Mouse (Mus musculus) adrenal gland, postnatal 4 days (tissue): Measurements from ENCODE around the gene Gm12248. TPM values are rescaled to one million over a fixed set of nuclear protein-coding genes. Genes with fewer than 3 reads are reported as not detected.

Source experiments
- DNase-seq, 2 experiments: peaks; one replicate each; pipeline ENCODE4 v3.0.0; 2021 to 2022; ENCODE audit warnings: low spot score in 2 of 2, mixed read lengths in 2 of 2
- long read RNA-seq, 2 experiments: library from polyadenylated mRNA; stranded (forward); transcript quantifications; one replicate each; pipeline ENCODE4 v2.0.0; 2021
- total RNA-seq, 2 experiments: library from RNA; stranded (reverse); gene quantifications; 2 replicates each; pipeline ENCODE4 v1.2.3; 2021

The Gm12248 gene
- total RNA-seq, result under 1 TPM; 0.20 TPM
- long read RNA-seq, experiment 1, result 0 reads
- long read RNA-seq, experiment 2, result 0 reads

- peak; percentile 21 to 22 for DNase-seq
Measured at GRCm38 (mm10) chr11:58093021-58093528, at the start of gene Gm12248. Gene Gm12248, minus strand, starts transcription at chr11:58093134.

GRCm38 (mm10) chr11:58139466-58139865 lies 46.5 kb upstream of the Gm12248 start:
- no peak for DNase-seq

- no peak for DNase-seq
Measured at GRCm38 (mm10) chr11:58138821-58139220, 45.9 kb upstream of the Gm12248 start.

GRCm38 (mm10) chr11:58136677-58137076 lies 43.7 kb upstream of the Gm12248 start:
- DNase-seq, result no peak

- DNase-seq, result no peak
Measured at GRCm38 (mm10) chr11:58135296-58135695, 42.4 kb upstream of the Gm12248 start.

- no peak for DNase-seq
Measured at GRCm38 (mm10) chr11:58134869-58135268, 41.9 kb upstream of the Gm12248 start.

GRCm38 (mm10) chr11:58132026-58132425 lies 39.1 kb upstream of the Gm12248 start:
- no peak for DNase-seq

GRCm38 (mm10) chr11:58129302-58129843 lies 36.4 kb upstream of the Gm12248 start:
- no peak for DNase-seq

- no peak for DNase-seq
Measured at GRCm38 (mm10) chr11:58127544-58127943, 34.6 kb upstream of the Gm12248 start.

GRCm38 (mm10) chr11:58126397-58127160 lies 33.6 kb upstream of the Gm12248 start:
- DNase-seq, result peak; percentile 16 to 68

GRCm38 (mm10) chr11:58125021-58125420 lies 32.1 kb upstream of the Gm12248 start:
- DNase-seq, result no peak

- no peak for DNase-seq
Measured at GRCm38 (mm10) chr11:58123711-58124110, 30.8 kb upstream of the Gm12248 start.

- no peak for DNase-seq
Measured at GRCm38 (mm10) chr11:58121351-58121750, 28.4 kb upstream of the Gm12248 start.

- no peak for DNase-seq
Measured at GRCm38 (mm10) chr11:58120655-58121054, 27.7 kb upstream of the Gm12248 start.

- DNase-seq, result no peak
Measured at GRCm38 (mm10) chr11:58117044-58117652, 24.2 kb upstream of the Gm12248 start.

GRCm38 (mm10) chr11:58116560-58116959 lies 23.6 kb upstream of the Gm12248 start:
- no peak for DNase-seq

GRCm38 (mm10) chr11:58107664-58108337 lies 14.9 kb upstream of the Gm12248 start:
- no peak for DNase-seq

GRCm38 (mm10) chr11:58107009-58107408 lies 14.1 kb upstream of the Gm12248 start:
- no peak for DNase-seq

- no peak for DNase-seq
Measured at GRCm38 (mm10) chr11:58104351-58104791, 11.4 kb upstream of the Gm12248 start.

- peak; percentile 97 to 99 for DNase-seq
Measured at GRCm38 (mm10) chr11:58103697-58104306, 10.9 kb upstream of the Gm12248 start, which contains the start of gene Cnot8. Gene Cnot8, plus strand, starts transcription at chr11:58104153.

- DNase-seq, result no peak
Measured at GRCm38 (mm10) chr11:58103344-58103653, 10.4 kb upstream of the Gm12248 start.
